Mouse (Mus musculus) hindbrain, embryonic 15.5 days (tissue): Measurements from ENCODE around the gene Slc38a10. TPM values are rescaled to one million over a fixed set of nuclear protein-coding genes. Genes with fewer than 3 reads are reported as not detected.

Experiments
- ATAC-seq: fragments of 200-750 bp; cut with Nextera tagmentation; 2 replicates; pipeline ENCODE4 v1.8.0; 2017; ENCODE audit warnings: low read depth, moderate number of reproducible peaks, moderate TSS enrichment; ENCODE audit not compliant: low FRiP score
- H3K27ac ChIP-seq: fragments of 300-500 bp; sonication (generic); replicated peaks from 2 replicates; pipeline ENCODE4 v1.5.1; 2015; ENCODE audit warnings: mild to moderate bottlenecking, inconsistent platforms
- H3K27me3 ChIP-seq: fragments of 300-500 bp; sonication (generic); 2 replicates; pipeline ENCODE4 v1.6.1; 2015; ENCODE audit warnings: control low read depth, inconsistent platforms
- H3K36me3 ChIP-seq: fragments of 300-500 bp; sonication (generic); 2 replicates; pipeline ENCODE4 v1.6.1; 2015; ENCODE audit warnings: control low read depth, inconsistent platforms
- H3K4me1 ChIP-seq: fragments of 300-500 bp; sonication (generic); replicated peaks from 2 replicates; pipeline ENCODE4 v1.6.1; 2015; ENCODE audit warnings: control low read depth, inconsistent platforms
- H3K4me2 ChIP-seq: fragments of 300-500 bp; sonication (generic); 2 replicates; pipeline ENCODE4 v1.6.1; 2015; ENCODE audit warnings: moderate library complexity, mild to moderate bottlenecking, inconsistent platforms
- H3K4me3 ChIP-seq: fragments of 300-500 bp; sonication (generic); 2 replicates; pipeline ENCODE4 v1.5.1; 2015; ENCODE audit warnings: mild to moderate bottlenecking, inconsistent platforms
- H3K9ac ChIP-seq: fragments of 300-500 bp; sonication (generic); 2 replicates; pipeline ENCODE4 v1.6.1; 2015; ENCODE audit warnings: inconsistent platforms
- H3K9me3 ChIP-seq: fragments of 300-500 bp; sonication (generic); 2 replicates; pipeline ENCODE4 v1.6.1; 2016; ENCODE audit warnings: control low read depth, inconsistent platforms
- WGBS: fragments of 180-500 bp; shearing (Covaris S2); methylation state at CpG from one replicate; pipeline ENCODE4 v1.1.7; 2015; 5-methylcytosine and 5-hydroxymethylcytosine counted together
- microRNA-seq: library from miRNA; unstranded; fragments of <30 nt; microRNA quantifications from one replicate; pipeline ENCODE4, GENCODE M21; 2016
- polyA plus RNA-seq: library from polyadenylated mRNA; unstranded; fragments of >200 nt; fragmentation: Nextera tagmentation; extraction: Ambion mirVana; gene quantifications from 2 replicates; pipeline ENCODE4 v1.2.1, GENCODE M21; 2015

Gene Slc38a10
- polyA plus RNA-seq, 1 experiment from 2014 or later, result 116 TPM

GRCm38 (mm10) chr11:120064006-120064667, 87.0 kb downstream of the Slc38a10 start:
- no peak overlapping the region for H3K9ac ChIP-seq
- 0 out of 2 replicates have a peak, but pooled peaks cover 5% of the 10 kb centered on the region for H3K4me1 ChIP-seq
- no peaks in the 10 kb centered on the region for H3K9me3 ChIP-seq
- 81% methylated on average over 11 of the region's 13 CpGs for WGBS
- H3K4me3 ChIP-seq, result no peak overlapping the region
- H3K36me3 ChIP-seq, result peaks cover 14% of the 10 kb centered on the region; the same call in 1 of the 2 replicates
- H3K27ac ChIP-seq, result no peak overlapping the region
- H3K4me2 ChIP-seq, result no peak overlapping the region
- no peaks in the 10 kb centered on the region for H3K27me3 ChIP-seq
- no peak for ATAC-seq

DNA sequence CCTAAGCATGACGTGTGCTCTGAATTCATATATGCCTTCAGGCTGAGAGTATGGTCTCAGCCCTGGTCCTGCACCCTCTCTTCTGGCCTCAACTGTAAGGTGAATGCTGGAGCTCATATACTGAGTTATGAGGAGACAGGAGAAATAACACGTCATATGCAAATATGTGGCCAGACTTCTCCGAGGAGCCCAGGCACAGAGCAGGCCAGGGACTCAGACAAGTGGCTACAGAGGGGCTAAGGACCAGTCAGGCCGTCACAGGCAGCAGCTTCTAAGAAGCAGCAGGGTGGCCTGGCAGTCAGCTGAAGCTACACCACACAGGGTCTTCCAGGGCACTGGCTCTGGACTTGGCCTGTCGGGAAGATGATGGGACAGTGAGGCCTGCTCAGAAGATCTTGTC, 87.8 kb downstream of the Slc38a10 start:
- Histone ChIP-seq H3K9me3 (no peaks in the 10 kb centered on the region), H3K27ac (no peak overlapping the region), H3K4me3 (no peak overlapping the region), H3K27me3 (no peaks in the 10 kb centered on the region), H3K4me1 (0 out of 2 replicates have a peak, but pooled peaks cover 5% of the 10 kb centered on the region), H3K36me3 (peaks cover 14% of the 10 kb centered on the region; the same call in 1 of the 2 replicates), H3K4me2 (no peak overlapping the region), H3K9ac (no peak overlapping the region)
- WGBS, result 83% methylated on average over 5 of the region's 5 CpGs
- no peak for ATAC-seq

DNA sequence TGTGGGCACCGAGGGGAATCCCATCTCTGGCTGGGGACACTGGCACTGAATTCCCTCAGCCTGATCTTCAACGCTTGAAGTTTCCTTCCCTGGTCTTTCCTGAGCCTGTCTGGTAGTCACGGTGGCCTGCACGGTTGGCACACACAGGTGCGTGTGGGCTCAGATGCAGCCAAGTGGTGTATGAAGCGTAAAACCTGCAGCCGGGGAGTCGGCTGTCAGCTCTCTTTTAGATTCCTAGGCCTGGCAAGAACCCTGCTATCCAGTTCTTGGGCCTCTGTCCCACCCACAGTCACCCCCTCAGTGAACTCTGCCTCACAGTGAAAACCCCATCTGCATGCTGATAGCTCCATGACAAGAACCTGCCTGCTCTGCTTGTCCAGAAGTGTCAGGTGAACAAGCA, 90.5 kb downstream of the Slc38a10 start:
- WGBS, result 82% methylated on average over 8 of the region's 8 CpGs
- ATAC-seq, result no peak
- H3K27ac ChIP-seq, result no peak overlapping the region

GRCm38 (mm10) chr11:120055953-120056732, 95.0 kb downstream of the Slc38a10 start:
- no peaks in the 10 kb centered on the region for H3K36me3 ChIP-seq
- no peak for ATAC-seq
- WGBS, result 89% methylated on average over 12 of the region's 12 CpGs
- no peak overlapping the region for H3K9ac ChIP-seq
- H3K4me2 ChIP-seq, result no peak overlapping the region
- H3K9me3 ChIP-seq, result no peaks in the 10 kb centered on the region
- peaks cover 9% of the 10 kb centered on the region; the same call in 1 of the 2 replicates for H3K4me1 ChIP-seq
- no peaks in the 10 kb centered on the region for H3K27me3 ChIP-seq
- no peak overlapping the region for H3K4me3 ChIP-seq
- no peak overlapping the region for H3K27ac ChIP-seq

More for the DNA sequence above, 90.5 kb downstream of the Slc38a10 start:
- H3K9me3 ChIP-seq, result no peaks in the 10 kb centered on the region
- H3K9ac ChIP-seq, result no peak overlapping the region
- H3K4me1 ChIP-seq, result 0 out of 2 replicates have a peak, but pooled peaks cover 5% of the 10 kb centered on the region
- no peak overlapping the region for H3K4me3 ChIP-seq
- no peaks in the 10 kb centered on the region for H3K27me3 ChIP-seq
- peaks cover 9% of the 10 kb centered on the region; the same call in 1 of the 2 replicates for H3K36me3 ChIP-seq
- no peak overlapping the region for H3K4me2 ChIP-seq

Small RNA genes within 50 kb of the gene (microRNA-seq; reads per million reads assigned to microRNA genes)
- gene Gm25948, result not detected

Other genes with a start within 250 kb of the Slc38a10 start
- gene Chmp6, start 237.9 kb downstream of the Slc38a10 start, polyA plus RNA-seq, result 102 and 109 TPM in 2 replicates
- gene Baiap2, start 208.6 kb downstream of the Slc38a10 start, polyA plus RNA-seq, result 16.8 and 20.1 TPM in 2 replicates
- gene Aatk, start 104.2 kb downstream of the Slc38a10 start, polyA plus RNA-seq, result 45.7 and 47.5 TPM in 2 replicates
- 31.0 and 32.9 TPM in 2 replicates for gene Cep131, start 64.5 kb downstream of the Slc38a10 start, polyA plus RNA-seq
- gene Tepsin, start 52.6 kb downstream of the Slc38a10 start, polyA plus RNA-seq, result 22.0 and 25.5 TPM in 2 replicates
- 56.4 and 57.9 TPM in 2 replicates for gene Ndufaf8, start 52.4 kb downstream of the Slc38a10 start, polyA plus RNA-seq
- 11.5 and 12.5 TPM in 2 replicates for gene Bahcc1, start 81.6 kb upstream of the Slc38a10 start, polyA plus RNA-seq
- 3,943 and 4,131 TPM in 2 replicates for gene Actg1, start 197.2 kb upstream of the Slc38a10 start, polyA plus RNA-seq
- gene Fscn2, start 210.2 kb upstream of the Slc38a10 start, polyA plus RNA-seq, result 0.88 and 1.6 TPM in 2 replicates
- gene Faap100, start 227.4 kb upstream of the Slc38a10 start, polyA plus RNA-seq, result 95.4 and 110 TPM in 2 replicates